Mouse (Mus musculus) heart, adult 2 months (tissue): ENCODE measurements around the gene Hgf.

Experiments used
- CTCF ChIP-seq: fragments of 200-600 bp; IDR thresholded peaks from 2 replicates; pipeline ENCODE4 v1.8.1; 2022; ENCODE audit warnings: antibody characterized with exemption, mild to moderate bottlenecking, moderate library complexity
- EP300 ChIP-seq: fragments of 200-500 bp; IDR thresholded peaks from 2 replicates; pipeline ENCODE4 v1.6.1; 2011; ENCODE audit warnings: low read depth, low read length, control low read depth; ENCODE audit not compliant: insufficient read depth
- POLR2A ChIP-seq: fragments of 200-500 bp; IDR thresholded peaks from 2 replicates; pipeline ENCODE4 v1.6.1; 2011; ENCODE audit warnings: mild to moderate bottlenecking, low read depth, low read length, control low read depth; ENCODE audit not compliant: insufficient read depth

DNA sequence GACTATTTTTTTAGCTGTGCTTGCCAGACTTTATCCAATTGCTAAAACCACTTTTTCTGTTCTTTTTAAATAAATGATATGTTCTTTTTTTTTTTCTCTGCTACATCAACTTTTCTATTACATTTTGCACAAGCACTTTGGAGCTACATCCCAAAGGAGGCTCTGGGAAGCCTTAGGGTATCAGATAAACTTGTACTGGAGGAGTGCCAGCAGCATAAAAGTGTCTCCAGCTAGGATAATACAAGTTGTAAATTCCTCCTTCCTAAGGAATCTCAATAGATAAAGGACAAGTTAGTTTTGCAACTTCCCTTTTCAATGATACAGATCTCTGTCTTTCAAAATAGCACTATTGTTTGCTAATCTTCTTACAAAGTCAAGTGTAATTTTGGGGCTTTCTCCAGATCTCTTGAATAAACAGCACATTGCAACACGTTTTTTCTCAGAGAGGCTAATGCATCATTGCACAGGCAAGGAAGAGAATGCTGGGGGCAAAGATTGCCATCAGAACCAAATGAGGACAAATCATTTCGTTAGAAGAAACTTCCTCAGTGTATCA, 11.7 kb upstream of the Hgf start:
- TF ChIP-seq EP300 (no peak), CTCF (no peak), POLR2A (no peak)
